Mouse (Mus musculus) right cerebral cortex, postnatal 36 days (tissue): ENCODE data around the gene Dennd6b.

ENCODE experiments used
- DNase-seq, 2 experiments: peaks; one replicate each; pipeline ENCODE4 v3.0.0; 2022; ENCODE audit warnings: low spot score in 2 of 2, mixed read lengths in 1 of 2

Gene Dennd6b

GRCm38 (mm10) chr15:89181561-89182270, 14.6 kb downstream of the Dennd6b start:
- no peak for DNase-seq

GRCm38 (mm10) chr15:89180571-89181229, 15.6 kb downstream of the Dennd6b start, which contains the start of gene Plxnb2:
Gene Plxnb2 (minus strand): TSS chr15:89180788.
- DNase-seq = peak; percentile 69 to 72

- DNase-seq = no peak
Measured at GRCm38 (mm10) chr15:89180081-89180541, 16.2 kb downstream of the Dennd6b start.

GRCm38 (mm10) chr15:89179630-89179964, 16.7 kb downstream of the Dennd6b start:
- DNase-seq = no peak

- DNase-seq = no peak
Measured at GRCm38 (mm10) chr15:89178954-89179629, 17.2 kb downstream of the Dennd6b start.

GRCm38 (mm10) chr15:89178260-89178860, 17.9 kb downstream of the Dennd6b start:
- DNase-seq = no peak

- no peak for DNase-seq
Measured at GRCm38 (mm10) chr15:89177576-89178259, 18.6 kb downstream of the Dennd6b start.

- DNase-seq = peak in 1 of 2 experiments; percentile 43
Measured at GRCm38 (mm10) chr15:89177121-89177520, 19.2 kb downstream of the Dennd6b start.

- no peak for DNase-seq
Measured at GRCm38 (mm10) chr15:89175411-89176155, 20.7 kb downstream of the Dennd6b start.

- no peak for DNase-seq
Measured at GRCm38 (mm10) chr15:89174889-89175339, 21.4 kb downstream of the Dennd6b start.

- DNase-seq = no peak
Measured at GRCm38 (mm10) chr15:89173906-89174214, 22.4 kb downstream of the Dennd6b start.

- DNase-seq = no peak
Measured at GRCm38 (mm10) chr15:89173024-89173905, 23.0 kb downstream of the Dennd6b start.

- DNase-seq = no peak
Measured at GRCm38 (mm10) chr15:89172276-89172935, 23.9 kb downstream of the Dennd6b start.

GRCm38 (mm10) chr15:89171526-89172051, 24.7 kb downstream of the Dennd6b start:
- no peak for DNase-seq

- DNase-seq = no peak
Measured at GRCm38 (mm10) chr15:89170102-89170501, 26.2 kb downstream of the Dennd6b start.

- DNase-seq = peak; percentile 84 to 85
Measured at GRCm38 (mm10) chr15:89169431-89169830, 26.9 kb downstream of the Dennd6b start.

- no peak for DNase-seq
Measured at GRCm38 (mm10) chr15:89168922-89169321, 27.4 kb downstream of the Dennd6b start.

GRCm38 (mm10) chr15:89165478-89165877, 30.8 kb downstream of the Dennd6b start:
- DNase-seq = no peak

GRCm38 (mm10) chr15:89161397-89161796, 34.9 kb downstream of the Dennd6b start:
- DNase-seq = no peak
